Mouse (Mus musculus): ENCODE data around the gene Gm21778. TPM values are rescaled to one million over a fixed set of nuclear protein-coding genes. Genes with fewer than 3 reads are reported as not detected.
"Not testable (repeated sequence)": the region's sequence is repeated elsewhere in the genome, so short reads cannot be mapped to it uniquely, and the experiment has no call there.

Gm21778 gene
- polyA plus RNA-seq (2016; fragmentation: Nextera tagmentation; extraction: Ambion mirVana), result not detected in 2 replicates

DNA sequence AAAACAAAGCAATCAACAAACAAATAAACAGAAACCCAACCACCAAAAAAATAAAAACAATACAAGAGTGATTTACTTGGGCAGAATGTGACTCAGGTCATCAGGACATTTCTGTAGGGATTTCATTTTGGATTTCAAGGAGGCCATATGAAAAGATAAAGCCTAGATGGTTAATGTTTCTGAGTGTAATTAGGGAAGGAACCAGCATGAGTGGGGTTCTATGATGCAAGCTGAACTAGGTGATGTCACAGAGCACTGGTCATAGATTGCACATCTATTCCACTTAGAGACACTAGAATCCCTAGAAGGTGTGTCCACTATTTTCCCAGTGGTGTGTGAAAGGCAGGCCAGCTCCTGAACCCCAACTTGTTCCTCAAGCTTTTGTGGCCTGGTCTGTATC is at the start of gene Gm21778:
Gm21778 (plus strand) TSS at position 301 of the 400 bp plus-strand sequence.
- not testable (repeated sequence) for H3K36me3 ChIP-seq (replicated peaks); H3K4me3 ChIP-seq; H3K9me3 ChIP-seq; H3K27me3 ChIP-seq (ENCODE audit: poor library complexity, severe bottlenecking); H3K4me1 ChIP-seq; H3K27ac ChIP-seq; DNase-seq (ENCODE audit: extremely low spot score, low spot score)

Other genes with a start within 250 kb of the Gm21778 start
- not detected in 2 replicates for gene Gm20914, start 216.5 kb upstream of the Gm21778 start, polyA plus RNA-seq (2016; fragmentation: Nextera tagmentation; extraction: Ambion mirVana)
- gene Gm28171, start 149.1 kb upstream of the Gm21778 start, polyA plus RNA-seq (2016; fragmentation: Nextera tagmentation; extraction: Ambion mirVana), result not detected in 2 replicates

Data from forebrain, embryonic 10.5 days (tissue).